ENCODE assay signal across 20 mouse cellular contexts in the genomic region with DNA sequence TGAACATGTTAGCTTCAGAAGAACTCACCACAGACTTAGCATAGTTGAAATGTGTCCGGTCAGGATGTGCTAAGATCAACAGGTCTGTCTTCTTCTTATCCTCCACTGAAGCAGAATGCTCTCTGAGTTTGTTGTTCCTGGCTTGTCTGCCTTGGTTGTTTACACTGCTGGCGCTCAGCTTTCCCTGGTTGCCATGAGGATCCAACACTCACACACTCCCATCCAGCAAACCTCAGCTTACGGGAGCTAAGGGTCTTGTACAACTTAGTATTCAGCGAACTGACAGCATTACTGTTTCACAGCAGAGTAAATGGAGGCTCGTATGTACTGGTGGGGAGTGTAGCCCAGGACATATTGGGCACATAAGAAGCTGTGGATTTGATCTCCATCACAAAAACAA. TPM values are rescaled to one million over a fixed set of nuclear protein-coding genes. Genes with fewer than 3 reads are reported as not detected.
DNase-seq lines count a peak whose midpoint lies in the region; ATAC-seq and TF ChIP-seq lines count a peak whose summit lies in the region.
"Had no signal": no experiment of that assay in that cellular context is flagged by ENCODE, and none has a peak within 500 bp of the region (broad histone marks: within the 10 kb centered on the region; RNA-seq: fewer than 3 reads in every experiment).

No protein-coding gene starts in this region.

- intact Hi-C loops in heart, postnatal 14 days (cut with DNase I), result no loop called here

- H3K4me1 ChIP-seq in forebrain, postnatal 0 days (ENCODE audit: insufficient read depth), result no peaks in the 10 kb centered on the region
- peaks cover 4% of the 10 kb centered on the region; the same call in 1 of the 2 replicates for H3K4me1 ChIP-seq in forebrain, embryonic 13.5 days
- peaks cover 54% of the 10 kb centered on the region for H3K4me1 ChIP-seq in heart, embryonic 15.5 days (replicated peaks)
- peaks cover 24% of the 10 kb centered on the region for H3K4me1 ChIP-seq in kidney, embryonic 14.5 days (ENCODE audit: control insufficient read depth, insufficient read depth, low read length)

- no peak overlapping the region for H3K9ac ChIP-seq in forebrain, postnatal 0 days
- no peak overlapping the region for H3K9ac ChIP-seq in forebrain, embryonic 13.5 days
- no peak overlapping the region for H3K9ac ChIP-seq in heart, embryonic 15.5 days
- H3K9ac ChIP-seq in kidney, embryonic 14.5 days (ENCODE audit: low read depth, low read length), result no peak overlapping the region
- H3K9ac ChIP-seq: embryonic facial prominence, embryonic 12.5 days; heart, embryonic 12.5 days; hindbrain, embryonic 14.5 days had no signal

- H3K4me2 ChIP-seq in forebrain, postnatal 0 days (ENCODE audit: low read depth), result no peak overlapping the region
- H3K4me2 ChIP-seq in forebrain, embryonic 13.5 days, result no peak overlapping the region
- H3K4me2 ChIP-seq in heart, embryonic 15.5 days, result no peak overlapping the region
- no peak overlapping the region for H3K4me2 ChIP-seq in kidney, embryonic 14.5 days (replicated peaks; ENCODE audit: low read depth, low read length)
- H3K4me2 ChIP-seq: embryonic facial prominence, embryonic 12.5 days; heart, embryonic 12.5 days; hindbrain, embryonic 14.5 days had no signal

- H3K27me3 ChIP-seq in forebrain, postnatal 0 days (ENCODE audit: insufficient read depth, low read length), result no peaks in the 10 kb centered on the region
- no peaks in the 10 kb centered on the region for H3K27me3 ChIP-seq in forebrain, embryonic 13.5 days
- no peaks in the 10 kb centered on the region for H3K27me3 ChIP-seq in heart, embryonic 15.5 days
- H3K27me3 ChIP-seq in kidney, embryonic 14.5 days (ENCODE audit: control insufficient read depth, insufficient read depth, low read length), result no peaks in the 10 kb centered on the region
- H3K27me3 ChIP-seq: embryonic facial prominence, embryonic 12.5 days; heart, embryonic 12.5 days had no signal

- no peak overlapping the region for H3K27ac ChIP-seq in forebrain, postnatal 0 days (ENCODE audit: low read depth, low read length)
- no peak overlapping the region for H3K27ac ChIP-seq in forebrain, embryonic 13.5 days
- H3K27ac ChIP-seq in heart, embryonic 15.5 days, result peak overlapping the region; percentile 3; the same call in 1 of the 2 replicates
- H3K27ac ChIP-seq in kidney, embryonic 14.5 days (ENCODE audit: low read depth, low read length), result 0 out of 2 replicates have a peak overlapping the region, but pooled peaks have one; percentile 18
- H3K27ac ChIP-seq: embryonic facial prominence, embryonic 12.5 days; hindbrain, embryonic 14.5 days had no signal

- H3K4me3 ChIP-seq in forebrain, postnatal 0 days (ENCODE audit: low read depth, low read length), result no peak overlapping the region
- H3K4me3 ChIP-seq in forebrain, embryonic 13.5 days, result no peak overlapping the region
- H3K4me3 ChIP-seq in heart, embryonic 15.5 days, result no peak overlapping the region
- H3K4me3 ChIP-seq in kidney, embryonic 14.5 days (ENCODE audit: low read length), result no peak overlapping the region
- H3K4me3 ChIP-seq: embryonic facial prominence, embryonic 12.5 days; heart, embryonic 12.5 days had no signal

- 66% methylated on average over 5 of the region's 5 CpGs for WGBS in forebrain, postnatal 0 days
- 79% methylated on average over 5 of the region's 5 CpGs for WGBS in forebrain, embryonic 13.5 days
- 54% methylated on average over 5 of the region's 5 CpGs for WGBS in heart, embryonic 15.5 days
- 74% methylated on average over 5 of the region's 5 CpGs for WGBS in kidney, embryonic 14.5 days

- no peak for TF ChIP-seq CTCF in forebrain, postnatal 0 days (IDR thresholded peaks at IDR 0.05; ENCODE audit: low read depth)

- no peaks in the 10 kb centered on the region for H3K9me3 ChIP-seq in forebrain, postnatal 0 days (ENCODE audit: low read length)
- no peaks in the 10 kb centered on the region for H3K9me3 ChIP-seq in forebrain, embryonic 13.5 days (replicated peaks)
- H3K9me3 ChIP-seq in heart, embryonic 15.5 days (replicated peaks), result no peaks in the 10 kb centered on the region
- H3K9me3 ChIP-seq in kidney, embryonic 14.5 days (ENCODE audit: control insufficient read depth, low read length), result no peaks in the 10 kb centered on the region
- H3K9me3 ChIP-seq: embryonic facial prominence, embryonic 12.5 days; G1E; heart, embryonic 12.5 days had no signal

- no peaks in the 10 kb centered on the region for H3K36me3 ChIP-seq in forebrain, postnatal 0 days (ENCODE audit: insufficient read depth)
- no peaks in the 10 kb centered on the region for H3K36me3 ChIP-seq in forebrain, embryonic 13.5 days (ENCODE audit: poor library complexity, severe bottlenecking)
- H3K36me3 ChIP-seq in heart, embryonic 15.5 days, result no peaks in the 10 kb centered on the region
- H3K36me3 ChIP-seq in kidney, embryonic 14.5 days (ENCODE audit: control insufficient read depth, insufficient read depth, low read length), result no peaks in the 10 kb centered on the region
- H3K36me3 ChIP-seq: embryonic facial prominence, embryonic 12.5 days; G1E had no signal

- no peak for DNase-seq in forebrain, postnatal 0 days
- DNase-seq in heart, postnatal 14 days, result no peak
- no peak for DNase-seq in kidney, adult 8-10 months
- peak; percentile 18 for DNase-seq in naive thymus-derived CD4-positive, alpha-beta T cell, adult 2 months (ENCODE audit: low read depth)
- DNase-seq: adrenal gland, postnatal 10 days; B cell, adult 2 months; cerebellum, adult 11 months; cerebellum, adult 8-10 months; cerebellum, postnatal 14 days; gastrocnemius, postnatal 14 days had no signal

- peak; percentile 38; the same call in 1 of the 2 replicates for ATAC-seq in forebrain, postnatal 0 days
- ATAC-seq in forebrain, embryonic 13.5 days, result no peak
- ATAC-seq in heart, embryonic 15.5 days (replicated peaks; ENCODE audit: insufficient number of reproducible peaks, insufficient read depth, low FRiP score, low read depth), result no peak
- ATAC-seq in kidney, embryonic 14.5 days (ENCODE audit: low FRiP score, low TSS enrichment), result no peak
- ATAC-seq: CD4-positive, CD25-positive, alpha-beta regulatory T cell, adult 4 months; forebrain, embryonic 16.5 days; intestine, embryonic 16.5 days had no signal

RNA-seq across cellular contexts. Expression of gene Rbms1, which starts 37.9 kb away (rescaled TPM):
- total RNA-seq in forebrain, postnatal 0 days (2014; rRNA removed), result 16.2 and 18.2 TPM in 2 replicates
- 25.5 and 38.2 TPM in 2 replicates for polyA plus RNA-seq in forebrain, postnatal 0 days (2015; fragmentation: Nextera tagmentation; extraction: Ambion mirVana)
- polyA plus RNA-seq in forebrain, embryonic 13.5 days (2015; fragmentation: Nextera tagmentation; extraction: Ambion mirVana), result 14.2 and 14.5 TPM in 2 replicates
- polyA plus RNA-seq in heart, embryonic 15.5 days (2015; fragmentation: Nextera tagmentation; extraction: Ambion mirVana), result 72.6 and 106 TPM in 2 replicates
- 10 to 100 TPM; 60.8 to 65.8 TPM for total RNA-seq in heart, postnatal 14 days (2021)
- 107 and 115 TPM in 2 replicates for polyA plus RNA-seq in kidney, embryonic 14.5 days (2014; fragmentation: Nextera tagmentation; extraction: Ambion mirVana)

Comparison
In these comparisons a context has a peak if more than half of its experiments do, and no peak if none do; other contexts are left out.
1. H3K27ac ChIP-seq: peak in heart, embryonic 15.5 days (single experiment) and kidney, embryonic 14.5 days (single experiment); none in forebrain, postnatal 0 days (single experiment) and forebrain, embryonic 13.5 days (single experiment).